Mouse (Mus musculus): ENCODE measurements around the gene Prss38. TPM values are rescaled to one million over a fixed set of nuclear protein-coding genes. Genes with fewer than 3 reads are reported as not detected.
"Not testable (repeated sequence)": the region's sequence is repeated elsewhere in the genome, so short reads cannot be mapped to it uniquely, and the experiment has no call there.

The Prss38 gene
- total RNA-seq, 2 experiments from 2014 or later, result not detected

DNA sequence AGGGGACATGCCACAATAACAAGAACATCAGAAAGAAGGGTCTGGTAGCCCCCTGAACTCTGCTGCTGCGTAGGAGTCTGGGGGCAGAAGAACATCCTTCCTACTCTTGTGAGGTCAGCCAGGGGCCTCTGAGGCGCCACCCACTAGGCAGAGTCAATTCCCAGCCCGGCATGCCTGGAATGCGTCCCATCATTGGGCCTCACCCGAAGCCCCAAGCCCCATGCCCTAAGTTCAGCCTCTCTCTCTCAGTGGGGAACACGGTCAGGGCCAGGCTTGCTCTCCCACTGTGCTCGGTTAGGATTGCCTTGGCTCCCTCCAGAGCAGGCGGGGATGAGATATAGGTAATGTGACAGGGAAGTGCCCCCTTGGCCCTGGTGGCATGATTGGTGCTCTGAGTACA is 9.7 kb upstream of the Prss38 start:
- peak in 1 of 2 experiments; percentile 57 for DNase-seq (ENCODE audit: extremely low spot score in 1 of 2, low spot score in 2 of 2)
- intact Hi-C loops (cut with DNase I), result no loop called here

DNA sequence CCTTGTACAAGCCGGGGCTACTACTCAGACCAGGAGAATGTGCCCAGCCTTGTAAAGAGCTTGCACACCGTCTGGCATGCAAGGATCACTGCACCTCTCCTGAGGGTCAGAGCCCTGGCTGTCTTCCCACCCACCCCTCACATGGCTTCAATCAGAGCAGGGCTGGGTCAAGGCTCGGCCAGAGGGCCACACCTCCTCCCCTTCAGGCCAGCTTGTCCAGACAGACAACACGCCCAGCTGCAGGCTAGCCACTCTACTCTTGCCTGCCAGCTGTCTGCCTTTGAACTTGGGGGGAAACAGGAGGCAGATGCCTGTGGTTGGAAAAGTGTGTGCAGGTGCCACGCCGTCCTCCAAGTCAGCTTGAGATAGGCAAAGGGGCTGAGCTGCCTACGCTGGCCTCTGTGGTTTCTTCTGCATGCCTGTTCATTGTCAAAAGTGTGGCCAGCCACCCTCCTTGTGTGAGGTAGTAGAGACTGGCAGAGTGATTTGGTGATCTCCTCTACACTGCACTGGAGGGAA is 9.0 kb upstream of the Prss38 start:
- DNase-seq (ENCODE audit: extremely low spot score in 1 of 2, low spot score in 2 of 2), result peak in 1 of 2 experiments; percentile 53
- intact Hi-C loops (cut with DNase I), result no loop called here

DNA sequence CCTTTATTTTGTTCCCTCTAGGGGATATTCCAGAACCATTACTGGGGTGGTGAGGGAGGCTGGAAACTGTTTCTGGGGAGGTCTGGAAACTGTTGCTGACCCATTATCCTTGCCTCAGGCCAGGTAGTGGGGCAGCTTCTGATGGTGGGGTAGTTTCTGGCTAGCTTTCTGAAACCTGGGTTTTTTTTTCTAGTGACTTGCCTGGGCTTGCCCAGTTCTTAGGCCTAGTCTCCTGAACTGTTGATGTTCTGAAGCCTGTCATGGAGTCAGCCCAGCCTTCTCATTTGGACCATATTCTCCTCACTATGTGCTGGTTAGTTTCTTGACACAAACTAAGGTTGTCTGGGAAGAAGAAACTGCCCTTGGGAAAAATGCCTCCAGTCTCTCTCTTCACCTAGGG is 4.1 kb upstream of the Prss38 start:
- intact Hi-C loops (cut with DNase I), result no loop called here

DNA sequence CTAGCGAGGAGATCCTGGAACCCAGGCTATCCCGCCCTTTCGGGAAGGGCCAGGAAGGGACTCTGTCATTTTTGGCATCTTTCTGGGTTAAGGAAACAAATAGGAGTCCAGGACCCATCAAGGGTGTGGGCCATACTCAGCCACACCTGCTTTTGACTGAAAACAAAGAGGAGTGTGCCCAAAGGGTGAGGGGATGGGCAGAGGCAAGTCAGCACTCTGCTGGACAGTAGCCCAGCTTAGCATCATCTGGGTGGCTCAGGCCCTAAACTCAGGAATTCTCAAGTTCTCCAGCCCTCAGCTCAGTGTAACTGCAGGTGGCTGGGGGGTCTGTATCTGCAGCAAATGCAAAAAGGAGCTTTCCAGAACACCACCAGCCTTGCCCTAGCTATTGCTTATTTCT is 2.5 kb upstream of the Prss38 start:
- intact Hi-C loops (cut with DNase I), result no loop called here
- no peak for DNase-seq (ENCODE audit: extremely low spot score in 1 of 2, low spot score in 2 of 2)

More for the DNA sequence above, 4.1 kb upstream of the Prss38 start:
- peak in 1 of 2 experiments; percentile 6 for DNase-seq (ENCODE audit: extremely low spot score in 1 of 2, low spot score in 2 of 2)

DNA sequence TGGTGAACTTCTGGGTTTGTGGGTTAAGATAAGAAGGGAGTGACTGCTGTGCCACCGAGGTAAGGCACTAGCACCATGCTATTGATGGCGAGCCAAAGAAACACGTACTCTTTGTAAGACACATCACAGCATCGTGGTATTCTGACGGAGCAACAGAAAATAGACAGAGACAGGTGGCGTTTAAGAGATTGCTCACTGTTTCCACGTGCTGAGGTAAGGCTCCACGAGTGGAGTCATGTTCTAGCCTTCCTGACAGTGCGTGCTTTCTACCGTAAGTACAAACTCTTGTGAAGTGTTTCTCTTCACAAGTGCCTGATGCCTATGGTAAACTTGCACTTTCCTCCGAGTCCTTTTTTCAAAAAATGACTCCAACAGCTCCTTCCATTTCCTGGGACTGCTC is 5.6 kb downstream of the Prss38 start:
- intact Hi-C loops (cut with DNase I), result no loop called here

DNA sequence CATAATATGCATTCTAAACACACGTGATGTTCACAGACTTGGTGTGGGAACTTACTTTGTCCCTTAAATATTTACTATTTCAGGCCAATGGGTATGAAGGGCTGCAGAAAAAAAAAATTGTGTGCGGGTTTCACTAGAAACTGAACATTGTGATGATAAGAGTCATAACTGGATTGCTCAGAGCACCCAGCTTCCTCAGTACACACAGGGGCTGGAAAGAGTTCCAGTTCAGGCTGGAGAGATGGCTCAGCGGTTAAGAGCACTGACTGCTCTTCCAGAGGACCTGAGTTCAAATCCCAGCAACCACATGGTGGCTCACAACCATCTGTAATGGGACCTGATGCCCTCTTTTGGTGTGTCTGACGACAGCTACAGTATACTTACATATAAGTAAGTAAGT is 7.5 kb downstream of the Prss38 start:
- intact Hi-C loops (cut with DNase I); DNase-seq (ENCODE audit: extremely low spot score in 1 of 2, low spot score in 2 of 2): not testable (repeated sequence)

More for the DNA sequence above, 5.6 kb downstream of the Prss38 start:
- DNase-seq (ENCODE audit: extremely low spot score in 1 of 2, low spot score in 2 of 2), result no peak

DNA sequence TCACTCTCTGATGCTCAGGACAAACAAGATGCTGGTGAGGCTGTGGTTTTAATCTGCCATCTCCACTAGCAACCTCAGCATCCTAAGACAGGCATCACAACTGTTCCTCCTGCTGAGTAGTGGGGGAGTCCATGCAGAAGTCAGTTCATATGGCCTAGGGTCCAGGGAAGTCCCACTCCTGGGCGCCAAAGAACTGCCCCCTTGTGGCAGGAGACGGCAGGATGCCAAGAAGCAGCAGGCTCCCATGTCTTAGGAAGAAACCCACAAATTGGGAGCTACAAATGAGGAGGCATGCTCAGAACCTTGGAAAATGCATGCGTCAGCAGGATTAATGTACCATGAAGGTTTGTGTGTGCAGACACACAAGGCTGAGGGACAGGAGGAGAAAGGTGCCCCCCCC is 8.8 kb downstream of the Prss38 start:
- DNase-seq (ENCODE audit: extremely low spot score in 1 of 2, low spot score in 2 of 2), result peak in 1 of 2 experiments; percentile 47
- intact Hi-C loops (cut with DNase I), result no loop called here

DNA sequence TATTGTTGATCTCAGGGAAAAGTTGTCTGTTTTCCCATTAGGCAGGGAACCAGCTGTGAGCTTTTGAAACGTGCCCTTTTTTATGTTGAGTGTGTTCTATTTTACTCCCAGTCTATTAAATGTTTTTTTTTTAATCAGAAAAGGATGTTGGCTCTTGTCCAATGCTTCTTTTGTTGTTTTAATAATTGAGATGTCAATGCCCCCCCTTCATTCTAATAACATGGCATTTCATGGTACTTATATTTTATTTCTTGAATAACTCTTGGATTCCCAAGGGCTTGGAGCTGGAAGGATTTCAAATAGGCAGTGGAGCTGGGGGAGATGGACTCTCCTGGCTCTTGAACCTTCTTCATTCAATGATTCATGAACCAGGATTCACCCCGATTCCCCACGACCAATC is 9.4 kb downstream of the Prss38 start:
- intact Hi-C loops (cut with DNase I), result no loop called here
- DNase-seq (ENCODE audit: extremely low spot score in 1 of 2, low spot score in 2 of 2), result no peak

DNA sequence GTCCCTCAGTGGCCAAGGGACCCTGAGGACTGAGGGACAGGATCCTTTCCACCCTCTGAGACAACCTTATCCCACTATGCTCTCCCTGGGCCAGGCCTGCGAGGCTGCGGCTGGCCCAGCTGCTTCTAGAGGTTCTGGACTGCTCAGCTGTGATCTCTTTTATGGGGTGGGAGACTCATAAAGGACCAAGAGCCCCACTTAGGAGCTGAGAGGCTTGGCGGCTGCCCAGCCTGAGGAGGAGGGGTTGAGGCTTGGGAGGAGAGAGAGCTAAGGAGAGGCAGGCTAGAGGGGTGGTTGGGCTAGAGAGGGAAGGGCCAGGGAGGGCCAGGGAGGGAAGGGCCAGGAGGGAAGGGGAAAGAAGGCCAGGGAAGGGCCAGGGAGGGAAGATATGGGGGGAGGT is 11.0 kb downstream of the Prss38 start:
- intact Hi-C loops (cut with DNase I), result no loop called here
- no peak for DNase-seq (ENCODE audit: extremely low spot score in 1 of 2, low spot score in 2 of 2)

DNA sequence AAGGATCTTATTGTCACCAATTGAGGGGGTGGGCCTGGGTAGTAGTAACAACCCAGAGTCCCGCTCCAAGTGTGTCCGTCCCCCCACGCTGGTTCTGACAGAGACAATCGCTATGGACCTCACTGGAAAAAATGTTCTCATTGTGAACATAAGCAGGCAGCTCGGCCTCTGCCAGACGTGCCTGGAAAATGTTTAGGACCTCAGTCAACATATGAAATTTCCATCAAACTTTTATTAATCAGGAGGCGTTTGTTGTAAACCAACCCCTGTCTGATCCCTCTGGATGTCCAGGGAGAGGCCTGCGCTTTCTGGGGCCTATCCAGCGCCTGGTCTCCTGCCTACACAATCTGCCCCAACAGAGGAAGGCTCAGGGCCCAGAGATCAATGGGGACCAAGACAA is 11.4 kb downstream of the Prss38 start:
- intact Hi-C loops (cut with DNase I), result no loop called here
- DNase-seq (ENCODE audit: extremely low spot score in 1 of 2, low spot score in 2 of 2), result no peak

DNA sequence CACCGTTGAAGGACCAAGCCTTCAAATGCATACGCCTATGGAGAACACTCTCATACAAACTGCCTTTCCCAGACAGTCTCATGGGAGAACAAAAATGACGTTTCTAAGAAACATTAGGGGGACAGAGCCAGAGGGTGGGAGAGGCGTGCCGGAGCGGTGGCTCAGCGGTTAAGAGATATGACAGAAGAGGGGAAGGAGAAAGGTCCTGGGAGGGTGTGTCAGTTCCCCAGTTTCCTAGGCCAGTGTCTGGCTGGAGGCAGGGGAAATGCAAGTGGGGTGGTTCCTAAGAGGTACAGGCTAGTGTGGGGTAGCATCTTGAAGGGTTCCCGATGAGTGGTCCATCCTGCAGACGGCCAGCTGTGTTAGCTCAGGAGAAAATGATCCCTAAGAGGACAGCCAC is 14.2 kb downstream of the Prss38 start:
- DNase-seq (ENCODE audit: extremely low spot score in 1 of 2, low spot score in 2 of 2), result no peak
- intact Hi-C loops (cut with DNase I), result no loop called here

DNA sequence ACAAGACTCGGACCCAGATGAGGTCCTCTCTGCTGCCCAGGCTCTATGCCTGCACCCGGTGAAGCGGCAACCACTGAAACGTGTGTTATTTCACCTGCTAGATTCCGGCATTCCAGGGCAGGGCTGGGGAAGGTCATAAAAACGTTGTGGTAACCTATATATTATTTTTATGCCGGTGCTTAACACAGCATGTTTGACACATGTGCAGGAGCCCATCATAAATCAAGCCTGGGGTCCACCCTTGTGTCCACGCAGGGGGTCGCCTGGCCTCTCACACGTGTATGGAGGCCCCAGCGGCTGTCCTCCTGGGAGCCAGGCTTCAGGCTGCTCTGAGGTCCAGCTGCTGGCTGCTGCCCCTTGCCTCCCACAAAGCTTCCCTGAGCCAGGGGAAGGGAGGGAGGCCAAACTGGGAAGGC is 18.6 kb downstream of the Prss38 start:
- intact Hi-C loops (cut with DNase I), result no loop called here
- DNase-seq (ENCODE audit: extremely low spot score in 1 of 2, low spot score in 2 of 2), result no peak

DNA sequence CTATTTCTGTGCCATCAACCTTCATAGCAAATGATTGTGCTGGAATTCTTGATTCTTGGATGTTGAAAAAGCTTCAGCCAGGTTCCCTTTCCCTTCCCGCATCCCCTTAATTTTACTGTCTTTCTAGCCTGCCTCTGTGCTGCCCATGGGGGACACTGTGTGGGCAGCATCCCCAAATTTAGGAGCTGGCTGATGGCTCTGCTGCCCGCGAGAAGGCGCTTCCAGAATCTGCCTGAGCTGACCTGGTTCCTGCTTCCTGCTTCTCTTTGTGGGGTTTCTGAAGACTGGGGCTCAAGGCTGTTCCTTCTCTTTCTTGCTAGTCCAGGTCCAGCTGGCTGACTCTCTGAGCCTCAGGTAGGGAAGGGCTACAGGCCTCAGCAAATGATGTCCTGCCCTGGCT is 20.7 kb downstream of the Prss38 start:
- intact Hi-C loops (cut with DNase I), result no loop called here
- peak in 1 of 2 experiments; percentile 20 for DNase-seq (ENCODE audit: extremely low spot score in 1 of 2, low spot score in 2 of 2)

DNA sequence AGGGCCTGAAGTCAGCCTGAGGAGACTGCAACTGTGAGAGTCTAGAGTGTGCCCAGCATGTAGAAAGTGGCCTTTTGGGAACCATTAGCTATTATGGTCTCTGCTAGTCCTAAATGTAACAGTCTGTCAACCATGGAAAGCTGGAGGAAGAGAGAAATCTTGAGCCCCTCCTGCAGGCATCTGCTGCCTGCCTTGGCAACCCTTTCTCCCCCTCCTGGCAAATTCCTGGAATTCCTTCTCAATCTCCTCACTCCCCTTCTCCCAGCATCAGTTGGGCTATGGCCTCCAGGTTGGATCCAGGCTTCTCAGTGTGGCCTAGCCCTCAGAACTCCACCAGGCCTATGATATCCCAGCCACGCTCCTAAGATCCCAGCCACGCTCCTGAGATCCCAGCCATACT is 25.1 kb downstream of the Prss38 start:
- intact Hi-C loops (cut with DNase I), result no loop called here
- peak in 1 of 2 experiments; percentile 15 for DNase-seq (ENCODE audit: extremely low spot score in 1 of 2, low spot score in 2 of 2)

DNA sequence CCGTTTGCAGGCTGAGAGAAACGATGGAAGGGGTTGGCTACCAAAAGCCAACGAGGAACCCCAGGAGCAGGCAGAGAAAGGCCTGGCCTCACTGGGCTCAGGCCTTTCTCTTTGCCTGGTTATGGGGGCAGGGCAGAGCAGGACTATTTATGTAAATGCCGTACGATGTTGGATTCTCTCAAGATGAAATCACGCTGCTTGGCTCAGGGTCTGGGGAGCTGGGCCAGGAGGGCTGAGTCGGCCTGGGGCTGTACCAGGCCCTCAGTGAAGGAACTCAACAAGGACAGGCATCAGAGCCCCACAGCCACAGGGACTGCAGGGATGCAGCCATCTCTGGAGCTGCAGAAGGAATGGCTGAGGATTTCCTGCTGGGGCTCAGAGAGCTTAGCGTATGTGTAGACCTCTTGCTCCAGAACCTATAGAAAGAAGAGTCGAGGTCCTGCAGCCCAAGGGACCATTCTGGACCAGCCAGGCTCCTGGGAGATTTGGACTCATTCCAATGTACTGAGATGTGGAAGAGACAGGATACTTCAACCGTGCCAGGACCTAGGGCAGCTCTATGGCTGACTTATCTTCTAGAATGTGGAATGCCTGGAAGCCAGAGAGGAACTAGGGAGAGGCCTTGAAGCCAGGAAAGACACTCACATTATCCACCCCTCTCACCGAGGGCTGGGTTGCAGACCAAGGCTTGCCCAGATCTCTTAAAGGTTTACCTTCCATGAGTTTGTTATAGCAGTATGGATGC is 29.1 kb downstream of the Prss38 start:
- intact Hi-C loops (cut with DNase I), result no loop called here
- DNase-seq (ENCODE audit: extremely low spot score in 1 of 2, low spot score in 2 of 2), result peak in 1 of 2 experiments; percentile 41

DNA sequence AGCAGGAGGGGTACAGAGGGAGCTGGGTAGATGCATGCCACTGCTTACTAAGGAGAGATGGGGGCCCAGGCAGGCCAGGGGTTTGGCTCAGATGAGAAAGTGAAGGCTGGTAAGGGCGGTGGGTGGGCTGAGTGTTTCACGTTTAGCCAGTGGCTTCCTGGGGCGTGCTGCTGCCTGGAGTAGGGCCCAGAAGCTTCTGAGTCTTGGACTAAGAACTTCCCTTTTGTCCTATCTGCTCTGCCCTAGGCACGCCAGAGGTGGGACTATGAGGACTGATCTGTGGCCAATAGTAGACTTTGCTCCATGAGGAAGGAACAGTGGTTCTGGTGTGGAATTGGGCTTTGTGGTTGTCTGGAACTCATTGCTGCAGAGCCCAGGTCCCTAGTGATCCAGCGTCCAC is 32.5 kb downstream of the Prss38 start:
- intact Hi-C loops (cut with DNase I), result no loop called here
- no peak for DNase-seq (ENCODE audit: extremely low spot score in 1 of 2, low spot score in 2 of 2)

DNA sequence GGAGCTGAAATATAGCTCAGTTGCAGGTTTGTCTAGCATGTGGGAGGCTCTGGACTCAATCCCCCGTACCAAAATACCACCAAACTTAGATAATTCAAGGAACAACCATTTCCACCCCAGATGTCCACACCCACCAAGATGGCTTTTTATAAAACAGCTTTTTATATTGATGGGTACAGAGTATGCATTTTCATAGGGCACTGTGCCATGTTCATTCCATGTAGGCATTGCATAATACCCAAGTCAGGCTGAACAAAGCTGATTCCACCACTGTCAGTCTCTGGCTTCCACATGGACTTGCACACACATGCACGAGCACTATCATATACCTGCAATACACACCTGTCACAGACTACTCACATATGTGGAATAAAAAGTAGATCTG is 36.7 kb downstream of the Prss38 start:
- DNase-seq (ENCODE audit: extremely low spot score in 1 of 2, low spot score in 2 of 2), result peak in 1 of 2 experiments; percentile 79
- intact Hi-C loops (cut with DNase I), result no loop called here

DNA sequence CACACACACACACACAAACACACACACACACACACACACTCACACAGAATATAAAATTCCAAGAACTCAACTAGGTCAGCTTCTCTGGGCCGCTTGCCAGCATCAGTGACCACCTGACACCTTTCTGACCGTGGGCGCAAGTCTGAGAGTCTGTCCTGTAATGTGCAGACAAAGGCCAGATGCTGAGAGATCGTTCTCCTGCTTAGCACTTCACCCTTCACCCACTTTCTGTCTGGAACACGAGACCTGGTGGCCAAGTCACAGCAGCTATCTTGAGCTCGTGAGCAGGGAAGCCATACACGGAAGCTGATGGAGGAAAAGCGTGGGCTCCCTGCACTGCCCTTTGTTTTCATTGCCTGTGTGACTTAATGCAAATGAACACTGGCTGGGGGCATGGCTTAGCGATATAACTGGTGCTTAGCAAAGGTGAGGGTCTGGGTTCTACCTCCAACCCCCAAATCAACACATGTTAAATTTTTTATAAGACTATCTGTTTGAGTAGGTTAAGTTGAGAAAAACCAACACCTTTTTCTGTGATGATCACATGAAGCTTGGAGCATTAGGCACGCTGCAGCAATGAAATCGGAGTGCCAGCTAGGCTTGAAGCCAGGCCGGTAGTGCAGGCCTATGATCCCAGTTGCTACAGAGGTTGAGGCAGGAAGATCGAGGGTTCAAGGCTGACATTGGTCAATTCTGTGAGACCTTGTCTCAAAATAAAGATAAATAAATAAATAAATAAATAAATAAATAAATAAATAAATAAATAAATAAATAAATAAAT is 37.3 kb downstream of the Prss38 start:
- intact Hi-C loops (cut with DNase I), result no loop called here
- peak in 1 of 2 experiments; percentile 69 for DNase-seq (ENCODE audit: extremely low spot score in 1 of 2, low spot score in 2 of 2)

DNA sequence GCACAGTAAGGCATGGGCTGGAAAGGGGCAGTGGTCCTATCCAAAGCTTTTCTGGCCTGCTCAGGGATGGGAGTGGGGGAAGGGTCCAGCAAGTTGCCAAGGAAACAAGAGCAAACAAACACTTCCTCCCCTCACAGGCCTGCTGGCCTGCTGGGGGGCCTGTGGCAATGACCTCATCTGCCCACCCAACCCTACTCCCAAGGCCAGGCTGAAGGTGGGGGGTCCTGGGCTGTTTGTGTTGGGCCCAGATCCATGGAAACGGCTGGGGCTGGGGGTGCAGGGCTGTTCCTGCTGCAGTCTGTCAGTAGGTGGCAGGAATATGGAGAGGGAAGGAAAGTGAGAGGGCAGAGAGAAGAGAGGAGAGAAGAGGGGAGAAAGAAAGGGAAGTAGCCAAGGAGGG is 39.1 kb downstream of the Prss38 start:
- DNase-seq (ENCODE audit: extremely low spot score in 1 of 2, low spot score in 2 of 2), result peak in 1 of 2 experiments; percentile 60
- intact Hi-C loops (cut with DNase I), result no loop called here

DNA sequence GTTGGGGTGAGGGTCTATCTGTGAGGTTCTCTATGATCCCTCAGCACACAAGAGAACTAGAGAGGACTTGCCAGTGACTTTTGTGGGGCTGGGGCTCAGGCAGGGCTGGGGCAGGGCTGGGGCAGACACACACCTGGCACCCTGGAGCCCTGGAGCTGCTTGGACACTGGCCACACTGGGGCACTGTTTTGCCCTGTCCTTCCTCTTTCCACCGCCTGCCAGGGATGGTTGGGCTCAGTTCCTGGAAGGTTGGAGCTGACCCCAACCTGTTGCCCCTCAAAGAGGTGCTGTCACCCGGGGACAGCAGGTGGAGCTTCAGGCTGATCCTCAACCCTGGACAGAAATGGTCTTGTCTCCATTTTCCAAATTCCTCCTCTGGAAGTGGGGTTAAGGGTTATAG is 39.5 kb downstream of the Prss38 start:
- intact Hi-C loops (cut with DNase I), result no loop called here
- DNase-seq (ENCODE audit: extremely low spot score in 1 of 2, low spot score in 2 of 2), result no peak
